Mouse (Mus musculus): ENCODE results near the gene H2al1c. TPM values are rescaled to one million over a fixed set of nuclear protein-coding genes. Genes with fewer than 3 reads are reported as not detected.

The H2al1c gene
- polyA plus RNA-seq, 1 experiment from 2014 or later, result not detected

GRCm38 (mm10) chrX:11345762-11346161, 40.3 kb downstream of the H2al1c start:
- H3K27ac ChIP-seq (ENCODE audit: low read depth, low read length), result no peak overlapping the region
- no peaks in the 10 kb centered on the region for H3K9me3 ChIP-seq (ENCODE audit: control insufficient read depth, low read length)
- ATAC-seq (ENCODE audit: insufficient read depth, low FRiP score, low TSS enrichment), result no peak
- no peaks in the 10 kb centered on the region for H3K4me1 ChIP-seq (ENCODE audit: control insufficient read depth, insufficient read depth, low read length)
- no peaks in the 10 kb centered on the region for H3K36me3 ChIP-seq (ENCODE audit: control insufficient read depth, insufficient read depth, low read length)
- WGBS, result 72% methylated on average over 9 of the region's 9 CpGs
- no peak overlapping the region for H3K9ac ChIP-seq (ENCODE audit: low read length)
- no peak for DNase-seq (ENCODE audit: low spot score)
- H3K27me3 ChIP-seq (ENCODE audit: control insufficient read depth, insufficient read depth, low read length), result no peaks in the 10 kb centered on the region
- no peak overlapping the region for H3K4me2 ChIP-seq (ENCODE audit: low read depth)
- H3K4me3 ChIP-seq (ENCODE audit: low read depth, low read length), result no peak overlapping the region

- H3K4me3 ChIP-seq (ENCODE audit: low read depth, low read length), result no peak overlapping the region
- H3K36me3 ChIP-seq (ENCODE audit: control insufficient read depth, insufficient read depth, low read length), result no peaks in the 10 kb centered on the region
- 93% methylated on average over 3 of the region's 3 CpGs for WGBS
- H3K4me1 ChIP-seq (ENCODE audit: control insufficient read depth, insufficient read depth, low read length), result no peaks in the 10 kb centered on the region
- no peak overlapping the region for H3K27ac ChIP-seq (ENCODE audit: low read depth, low read length)
- no peak overlapping the region for H3K4me2 ChIP-seq (ENCODE audit: low read depth)
- no peak for DNase-seq (ENCODE audit: low spot score)
- ATAC-seq (ENCODE audit: insufficient read depth, low FRiP score, low TSS enrichment), result no peak
- no peaks in the 10 kb centered on the region for H3K9me3 ChIP-seq (ENCODE audit: control insufficient read depth, low read length)
- H3K9ac ChIP-seq (ENCODE audit: low read length), result no peak overlapping the region
- H3K27me3 ChIP-seq (ENCODE audit: control insufficient read depth, insufficient read depth, low read length), result no peaks in the 10 kb centered on the region
Observed at GRCm38 (mm10) chrX:11346756-11347155, 41.3 kb downstream of the H2al1c start.

Other genes with a start within 250 kb of the H2al1c start
- gene H2al1a, start 6.4 kb upstream of the H2al1c start, polyA plus RNA-seq (2014; fragmentation: Nextera tagmentation; extraction: Ambion mirVana), result not detected in 2 replicates
- not detected in 2 replicates for gene H2al1b, start 3.2 kb upstream of the H2al1c start, polyA plus RNA-seq (2014; fragmentation: Nextera tagmentation; extraction: Ambion mirVana)
- gene H2al1d, start 3.2 kb downstream of the H2al1c start, polyA plus RNA-seq (2014; fragmentation: Nextera tagmentation; extraction: Ambion mirVana), result not detected in 2 replicates
- not detected in 2 replicates for gene H2al1e, start 6.3 kb downstream of the H2al1c start, polyA plus RNA-seq (2014; fragmentation: Nextera tagmentation; extraction: Ambion mirVana)
- gene H2al1f, start 9.5 kb downstream of the H2al1c start, polyA plus RNA-seq (2014; fragmentation: Nextera tagmentation; extraction: Ambion mirVana), result not detected in 2 replicates
- gene H2al1g, start 12.6 kb downstream of the H2al1c start, polyA plus RNA-seq (2014; fragmentation: Nextera tagmentation; extraction: Ambion mirVana), result not detected in 2 replicates
- gene H2al1h, start 15.8 kb downstream of the H2al1c start, polyA plus RNA-seq (2014; fragmentation: Nextera tagmentation; extraction: Ambion mirVana), result not detected in 2 replicates
- gene H2al1i, start 19.0 kb downstream of the H2al1c start, polyA plus RNA-seq (2014; fragmentation: Nextera tagmentation; extraction: Ambion mirVana), result not detected in 2 replicates
- gene H2al1j, start 22.2 kb downstream of the H2al1c start, polyA plus RNA-seq (2014; fragmentation: Nextera tagmentation; extraction: Ambion mirVana), result not detected in 2 replicates